Mouse (Mus musculus) B cell, adult 67 days (primary cell): ENCODE data around the gene Xiap. TPM values are rescaled to one million over a fixed set of nuclear protein-coding genes. Genes with fewer than 3 reads are reported as not detected.

Experiments
- total RNA-seq, 2 experiments: library from RNA; stranded (reverse); gene quantifications; 4 replicates each; pipeline ENCODE4 v1.2.4; 2023

Xiap gene
- 10 to 100 TPM; 58.1 to 61.0 TPM for total RNA-seq

DNA sequence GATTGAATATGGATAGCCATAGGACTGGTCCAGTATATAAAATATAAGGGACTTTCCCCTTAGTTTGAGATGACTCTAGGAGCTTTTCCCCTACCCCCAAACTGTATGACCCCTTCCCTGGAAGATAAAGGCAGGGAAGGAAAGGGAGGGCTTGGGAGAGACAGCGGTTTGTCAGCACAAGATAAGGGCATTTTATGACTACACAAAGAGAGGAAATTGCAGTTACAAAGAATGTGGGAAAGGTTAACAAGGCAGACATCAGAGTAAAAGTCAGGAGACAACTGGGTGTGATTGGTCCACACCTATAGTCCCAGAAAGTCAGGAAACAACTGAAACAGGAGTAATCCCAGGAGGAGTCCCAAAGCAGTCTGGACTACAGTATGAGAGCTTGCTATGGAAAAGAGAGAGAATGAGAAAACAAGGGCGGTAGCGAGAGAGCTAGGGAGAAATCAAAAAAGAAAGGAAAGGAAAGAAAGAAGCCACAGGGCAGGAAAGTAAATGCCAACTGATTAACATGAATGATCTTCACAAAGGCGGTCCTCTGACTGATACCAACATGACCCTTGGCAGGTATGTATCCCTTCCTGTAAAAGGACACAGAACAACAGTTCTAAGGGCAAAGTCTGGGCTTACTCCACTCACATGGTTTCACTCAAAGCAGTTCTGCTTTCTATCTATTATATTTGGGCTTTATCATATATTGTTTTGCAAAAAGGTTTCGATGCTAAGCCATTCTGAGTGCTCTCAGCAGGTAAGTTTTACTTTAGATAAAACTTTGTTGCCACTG is at the start of gene Xiap:
Xiap (plus strand) TSS at position 398 of the 787 bp plus-strand sequence.

DNA sequence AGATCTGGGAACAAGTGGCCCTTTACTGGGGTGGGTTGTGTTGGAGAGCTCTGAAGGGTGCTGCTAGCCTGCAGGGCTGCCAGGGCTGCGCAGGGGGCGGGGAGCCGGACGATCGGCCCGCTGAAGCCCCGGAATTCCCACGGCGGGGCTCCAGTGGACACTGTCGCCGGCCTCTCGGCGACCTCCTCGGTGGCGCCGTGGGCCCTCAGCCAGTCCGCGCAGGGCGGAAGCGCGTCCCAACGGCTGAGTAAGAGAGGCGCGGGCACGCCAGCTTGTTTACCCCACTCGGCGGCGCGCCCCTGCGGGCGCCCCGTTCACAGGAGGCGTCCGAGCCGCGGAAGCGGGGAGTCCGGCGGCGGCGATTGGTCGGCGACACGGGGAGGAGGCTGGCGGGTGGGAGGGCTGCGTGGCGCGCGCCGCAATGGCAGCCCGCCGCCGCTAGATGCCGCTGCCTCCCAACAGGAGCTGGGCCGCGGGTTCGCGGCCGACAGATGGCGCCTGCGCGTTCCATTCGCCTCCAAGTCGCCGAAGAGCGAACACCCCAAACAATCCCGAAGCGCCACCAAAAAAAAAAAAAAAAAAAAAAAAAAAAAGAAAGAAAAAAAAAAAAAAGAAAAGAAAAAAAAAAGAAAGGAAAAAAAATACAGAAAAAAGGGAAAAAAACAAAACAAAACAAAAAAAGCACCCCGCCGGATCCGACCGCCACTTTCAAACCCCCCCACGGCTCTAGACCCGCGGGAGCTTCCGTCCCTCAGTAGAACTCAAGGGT is 89.5 kb downstream of the Xiap start, which contains the start of gene Stag2:
Stag2 (plus strand) TSS at position 530 of the 769 bp plus-strand sequence.

Other genes starting within 250 kb of the Xiap start
- gene Thoc2, start 139.0 kb upstream of the Xiap start, total RNA-seq: 100 to 1,000 TPM; 101 to 109 TPM
- gene Stag2, start 89.6 kb downstream of the Xiap start, total RNA-seq: 100 to 1,000 TPM; 132 to 141 TPM